Mouse (Mus musculus): ENCODE data around the gene Cyp2d10. TPM values are rescaled to one million over a fixed set of nuclear protein-coding genes. Genes with fewer than 3 reads are reported as not detected.
"Not testable (repeated sequence)": the region's sequence is repeated elsewhere in the genome, so short reads cannot be mapped to it uniquely, and the experiment has no call there.

Cyp2d10 gene
- polyA plus RNA-seq, 1 experiment from 2014 or later = not detected

- WGBS = 88% methylated on average over 6 of the region's 6 CpGs
- H3K9ac ChIP-seq (replicated peaks; ENCODE audit: low read depth, low read length) = no peak overlapping the region
- H3K36me3 ChIP-seq (ENCODE audit: control insufficient read depth, insufficient read depth) = no peaks in the 10 kb centered on the region
- no peak overlapping the region for H3K27ac ChIP-seq (ENCODE audit: low read length)
- H3K27me3 ChIP-seq (replicated peaks; ENCODE audit: control insufficient read depth, insufficient read depth, low read length) = no peaks in the 10 kb centered on the region
- H3K4me2 ChIP-seq (ENCODE audit: low read length) = no peak overlapping the region
- peaks cover 13% of the 10 kb centered on the region for H3K4me1 ChIP-seq (replicated peaks; ENCODE audit: control insufficient read depth, insufficient read depth, low read length)
- no peak overlapping the region for H3K4me3 ChIP-seq (replicated peaks; ENCODE audit: low read length)
- ATAC-seq = no peak
- H3K9me3 ChIP-seq (ENCODE audit: control insufficient read depth, low read length) = no peaks in the 10 kb centered on the region
Observed at GRCm38 (mm10) chr15:82372446-82372845, 34.5 kb downstream of the Cyp2d10 start.

- H3K27ac ChIP-seq (ENCODE audit: low read length) = no peak overlapping the region
- no peaks in the 10 kb centered on the region for H3K36me3 ChIP-seq (ENCODE audit: control insufficient read depth, insufficient read depth)
- no peaks in the 10 kb centered on the region for H3K27me3 ChIP-seq (replicated peaks; ENCODE audit: control insufficient read depth, insufficient read depth, low read length)
- ATAC-seq = no peak
- no peak overlapping the region for H3K9ac ChIP-seq (replicated peaks; ENCODE audit: low read depth, low read length)
- H3K4me1 ChIP-seq (replicated peaks; ENCODE audit: control insufficient read depth, insufficient read depth, low read length) = no peaks in the 10 kb centered on the region
- 81% methylated on average over 1 of the region's 1 CpGs for WGBS
- no peak overlapping the region for H3K4me3 ChIP-seq (replicated peaks; ENCODE audit: low read length)
- no peak overlapping the region for H3K4me2 ChIP-seq (ENCODE audit: low read length)
- no peaks in the 10 kb centered on the region for H3K9me3 ChIP-seq (ENCODE audit: control insufficient read depth, low read length)
Observed at GRCm38 (mm10) chr15:82368851-82369250, 38.1 kb downstream of the Cyp2d10 start.

- H3K4me3 ChIP-seq (replicated peaks; ENCODE audit: low read length) = no peak overlapping the region
- 97% methylated on average over 4 of the region's 4 CpGs for WGBS
Observed at GRCm38 (mm10) chr15:82368146-82368545, 38.8 kb downstream of the Cyp2d10 start.

DNA sequence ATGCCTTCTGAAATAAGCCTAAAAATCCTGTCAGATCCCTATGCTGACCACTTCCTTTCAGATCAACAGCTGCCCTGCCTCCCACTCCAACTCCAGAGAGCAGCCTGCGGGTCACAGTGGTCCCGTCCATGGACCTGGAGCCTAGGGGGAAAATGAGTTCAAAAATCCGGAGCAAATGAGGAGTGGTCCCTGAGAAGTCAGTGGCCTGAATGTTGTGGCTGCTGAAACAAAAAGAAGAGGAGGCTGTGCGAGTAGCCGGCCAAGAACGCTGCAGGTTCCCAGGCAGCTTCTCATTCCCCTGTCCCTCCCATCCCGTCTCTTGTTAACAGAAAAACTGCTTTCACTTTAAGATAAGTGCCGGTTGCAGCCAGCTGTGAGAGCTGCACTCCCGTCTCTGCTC lies 42.4 kb downstream of the Cyp2d10 start:
- not testable (repeated sequence) for H3K27ac ChIP-seq (ENCODE audit: low read length); H3K9me3 ChIP-seq (ENCODE audit: control insufficient read depth, low read length); H3K36me3 ChIP-seq (ENCODE audit: control insufficient read depth, insufficient read depth); H3K4me3 ChIP-seq (replicated peaks; ENCODE audit: low read length); H3K4me1 ChIP-seq (replicated peaks; ENCODE audit: control insufficient read depth, insufficient read depth, low read length); H3K9ac ChIP-seq (replicated peaks; ENCODE audit: low read depth, low read length); ATAC-seq; H3K27me3 ChIP-seq (replicated peaks; ENCODE audit: control insufficient read depth, insufficient read depth, low read length); H3K4me2 ChIP-seq (ENCODE audit: low read length)
- 9% methylated on average over 6 of the region's 9 CpGs for WGBS

More at GRCm38 (mm10) chr15:82368146-82368545, 38.8 kb downstream of the Cyp2d10 start:
- no peak overlapping the region for H3K9ac ChIP-seq (replicated peaks; ENCODE audit: low read depth, low read length)
- H3K27me3 ChIP-seq (replicated peaks; ENCODE audit: control insufficient read depth, insufficient read depth, low read length) = no peaks in the 10 kb centered on the region
- H3K4me2 ChIP-seq (ENCODE audit: low read length) = no peak overlapping the region
- H3K4me1 ChIP-seq (replicated peaks; ENCODE audit: control insufficient read depth, insufficient read depth, low read length) = no peaks in the 10 kb centered on the region
- no peak overlapping the region for H3K27ac ChIP-seq (ENCODE audit: low read length)
- H3K9me3 ChIP-seq (ENCODE audit: control insufficient read depth, low read length) = no peaks in the 10 kb centered on the region
- H3K36me3 ChIP-seq (ENCODE audit: control insufficient read depth, insufficient read depth) = no peaks in the 10 kb centered on the region
- ATAC-seq = no peak

- H3K4me3 ChIP-seq (replicated peaks; ENCODE audit: low read length); H3K27ac ChIP-seq (ENCODE audit: low read length); H3K27me3 ChIP-seq (replicated peaks; ENCODE audit: control insufficient read depth, insufficient read depth, low read length); H3K9ac ChIP-seq (replicated peaks; ENCODE audit: low read depth, low read length); H3K4me1 ChIP-seq (replicated peaks; ENCODE audit: control insufficient read depth, insufficient read depth, low read length); H3K36me3 ChIP-seq (ENCODE audit: control insufficient read depth, insufficient read depth); ATAC-seq; H3K4me2 ChIP-seq (ENCODE audit: low read length); H3K9me3 ChIP-seq (ENCODE audit: control insufficient read depth, low read length): not testable (repeated sequence)
- 78% methylated on average over 7 of the region's 12 CpGs for WGBS
Observed at GRCm38 (mm10) chr15:82363801-82364200, 43.2 kb downstream of the Cyp2d10 start.

DNA sequence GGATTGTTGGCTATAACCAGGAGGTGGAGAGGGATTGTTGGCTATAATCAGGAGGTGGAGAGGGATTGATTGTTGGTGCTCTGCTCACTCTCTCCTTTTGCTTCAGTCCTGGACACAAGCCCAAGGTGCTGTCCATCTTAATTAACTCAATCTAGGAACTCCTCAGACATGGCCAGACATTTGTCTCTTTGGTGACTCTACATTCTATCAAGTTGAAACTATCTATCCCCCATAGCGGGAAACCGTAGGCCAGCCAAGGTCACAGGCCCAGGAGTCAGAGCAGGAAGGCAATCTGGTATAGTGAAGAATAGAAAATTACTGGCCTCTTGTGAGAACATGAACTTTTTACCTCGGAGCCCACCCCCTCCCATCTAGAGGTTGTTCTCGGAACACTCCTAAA lies 44.8 kb downstream of the Cyp2d10 start:
- H3K36me3 ChIP-seq (ENCODE audit: control insufficient read depth, insufficient read depth) = no peaks in the 10 kb centered on the region
- H3K9me3 ChIP-seq (ENCODE audit: control insufficient read depth, low read length) = no peaks in the 10 kb centered on the region
- H3K4me3 ChIP-seq (replicated peaks; ENCODE audit: low read length) = no peak overlapping the region
- 99% methylated on average over 3 of the region's 4 CpGs for whole genome bisulfite sequencing
- H3K9ac ChIP-seq (replicated peaks; ENCODE audit: low read depth, low read length) = no peak overlapping the region
- no peak overlapping the region for H3K27ac ChIP-seq (ENCODE audit: low read length)
- no peak overlapping the region for H3K4me2 ChIP-seq (ENCODE audit: low read length)
- H3K4me1 ChIP-seq (replicated peaks; ENCODE audit: control insufficient read depth, insufficient read depth, low read length) = no peaks in the 10 kb centered on the region
- no peaks in the 10 kb centered on the region for H3K27me3 ChIP-seq (replicated peaks; ENCODE audit: control insufficient read depth, insufficient read depth, low read length)
- no peak for ATAC-seq

- no peaks in the 10 kb centered on the region for H3K4me1 ChIP-seq (replicated peaks; ENCODE audit: control insufficient read depth, insufficient read depth, low read length)
- no peak for ATAC-seq
- no peaks in the 10 kb centered on the region for H3K27me3 ChIP-seq (replicated peaks; ENCODE audit: control insufficient read depth, insufficient read depth, low read length)
- H3K4me2 ChIP-seq (ENCODE audit: low read length) = no peak overlapping the region
- no peak overlapping the region for H3K9ac ChIP-seq (replicated peaks; ENCODE audit: low read depth, low read length)
- no peaks in the 10 kb centered on the region for H3K36me3 ChIP-seq (ENCODE audit: control insufficient read depth, insufficient read depth)
- no peak overlapping the region for H3K4me3 ChIP-seq (replicated peaks; ENCODE audit: low read length)
- H3K27ac ChIP-seq (ENCODE audit: low read length) = no peak overlapping the region
- no peaks in the 10 kb centered on the region for H3K9me3 ChIP-seq (ENCODE audit: control insufficient read depth, low read length)
- 78% methylated on average over 11 of the region's 11 CpGs for WGBS
Observed at GRCm38 (mm10) chr15:82361459-82362018, 45.5 kb downstream of the Cyp2d10 start.

- WGBS = 66% methylated on average over 22 of the region's 22 CpGs
- no peak overlapping the region for H3K27ac ChIP-seq (ENCODE audit: low read length)
- no peak overlapping the region for H3K4me3 ChIP-seq (replicated peaks; ENCODE audit: low read length)
Observed at GRCm38 (mm10) chr15:82358431-82359260, 48.3 kb downstream of the Cyp2d10 start.

DNA sequence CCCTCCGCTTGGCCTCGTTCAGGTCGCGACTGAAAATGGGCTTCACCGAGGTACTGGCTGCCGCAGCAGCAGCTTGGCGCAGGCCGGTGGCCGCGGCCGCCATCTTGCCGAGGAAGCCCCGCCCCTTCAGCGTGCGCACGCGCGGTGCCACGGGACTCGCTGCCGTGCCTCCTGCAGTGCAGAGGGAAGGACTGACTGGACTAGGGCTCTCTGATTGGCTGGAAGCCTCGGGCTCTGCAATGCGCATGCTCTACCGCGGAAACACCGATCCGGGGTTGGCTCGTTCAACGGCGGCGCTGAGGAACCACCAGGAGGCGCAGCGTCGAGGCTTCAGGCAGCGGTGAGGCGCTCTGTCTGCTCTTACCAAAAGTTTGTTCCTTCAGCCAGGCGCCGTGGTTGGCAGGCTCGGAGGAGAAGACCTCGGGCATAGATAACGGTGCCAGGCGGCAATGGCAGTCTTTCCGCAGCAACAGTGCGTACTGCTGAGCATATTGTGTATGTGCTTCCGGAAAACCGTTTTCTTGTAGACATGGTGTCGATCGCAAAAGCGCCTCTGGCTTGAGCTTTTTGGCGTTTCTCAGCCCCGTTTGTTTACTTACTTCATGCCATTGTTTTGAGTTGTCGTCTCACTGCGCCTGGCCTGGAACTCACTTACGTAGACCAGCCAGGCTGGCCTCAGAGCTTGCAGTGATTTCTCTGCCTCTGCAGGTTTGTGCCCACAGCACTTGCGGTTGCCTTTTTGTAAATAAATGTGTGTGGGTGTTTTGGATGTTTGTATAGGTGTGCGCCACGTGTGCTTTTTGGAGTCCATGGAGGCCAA lies 52.7 kb downstream of the Cyp2d10 start, which contains the start of gene Ndufa6:
Gene Ndufa6 (minus strand): TSS at position 197 of the 820 bp plus-strand sequence.
- ATAC-seq = peak; percentile 100
- Histone ChIP-seq H3K4me3 (replicated peaks; ENCODE audit: low read length) (peak within 1 kb of the TSS; percentile 95), H3K36me3 (ENCODE audit: control insufficient read depth, insufficient read depth) (peaks cover 14% of the 10 kb centered on the region), H3K9ac (replicated peaks; ENCODE audit: low read depth, low read length) (peak within 1 kb of the TSS; percentile 98), H3K27ac (ENCODE audit: low read length) (peak within 1 kb of the TSS; percentile 86), H3K4me1 (replicated peaks; ENCODE audit: control insufficient read depth, insufficient read depth, low read length) (peaks cover 16% of the 10 kb centered on the region), H3K27me3 (replicated peaks; ENCODE audit: control insufficient read depth, insufficient read depth, low read length) (no peaks in the 10 kb centered on the region), H3K9me3 (ENCODE audit: control insufficient read depth, low read length) (no peaks in the 10 kb centered on the region), H3K4me2 (ENCODE audit: low read length) (peak within 1 kb of the TSS; percentile 89)
- WGBS = 1% methylated on average over 57 of the region's 57 CpGs

More at GRCm38 (mm10) chr15:82358431-82359260, 48.3 kb downstream of the Cyp2d10 start:
- Histone ChIP-seq H3K4me1 (replicated peaks; ENCODE audit: control insufficient read depth, insufficient read depth, low read length) (peaks cover 5% of the 10 kb centered on the region), H3K27me3 (replicated peaks; ENCODE audit: control insufficient read depth, insufficient read depth, low read length) (no peaks in the 10 kb centered on the region), H3K9me3 (ENCODE audit: control insufficient read depth, low read length) (no peaks in the 10 kb centered on the region), H3K9ac (replicated peaks; ENCODE audit: low read depth, low read length) (no peak overlapping the region), H3K4me2 (ENCODE audit: low read length) (no peak overlapping the region), H3K36me3 (ENCODE audit: control insufficient read depth, insufficient read depth) (no peaks in the 10 kb centered on the region)
- ATAC-seq = no peak
